Mouse (Mus musculus): Measurements from ENCODE around the gene Abca17. TPM values are rescaled to one million over a fixed set of nuclear protein-coding genes. Genes with fewer than 3 reads are reported as not detected.

Abca17 gene
- total and polyA plus RNA-seq, 2 experiments: 0.02 TPM; not detected in 1

DNA sequence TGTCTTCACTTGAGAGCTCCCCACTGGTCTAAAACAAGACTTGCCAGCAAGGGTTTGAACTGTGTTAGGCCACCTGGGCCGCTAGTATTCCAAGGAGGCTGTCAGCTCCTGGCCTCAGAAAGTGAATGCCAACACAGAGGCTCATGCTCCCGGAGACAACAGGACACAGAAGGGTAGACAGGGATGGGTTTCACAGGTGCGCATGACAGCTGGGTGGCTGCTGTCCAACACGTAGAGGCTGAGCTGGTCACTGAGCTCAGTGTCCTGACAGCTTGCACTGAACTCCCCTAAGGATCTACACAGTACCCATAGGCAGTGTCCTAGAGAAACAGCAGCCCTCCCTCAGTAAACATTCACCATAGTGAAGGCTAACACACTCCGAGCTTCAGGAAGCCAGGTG lies 127.4 kb downstream of the Abca17 start:
- DNase-seq (ENCODE audit: extremely low read depth, low read depth, low spot score): peak; percentile 61
- Histone ChIP-seq H3K4me3 (ENCODE audit: insufficient read depth, low read depth, low read length) (no peak overlapping the region), H3K79me2 (ENCODE audit: control insufficient read depth, insufficient read depth, low read length) (peaks cover 20% of the 10 kb centered on the region; the same call in 1 of the 2 replicates), H3K4me1 (ENCODE audit: control insufficient read depth, insufficient read depth, low read length) (peaks cover 41% of the 10 kb centered on the region), H3K27ac (replicated peaks; ENCODE audit: insufficient read depth, low read depth, low read length) (peak overlapping the region; percentile 96), H3K36me3 (ENCODE audit: control insufficient read depth, insufficient read depth, low read length) (no peaks in the 10 kb centered on the region; the same call in 1 of the 2 replicates), H3K9ac (ENCODE audit: low read depth, low read length) (peak overlapping the region; percentile 84), H3K27me3 (ENCODE audit: control insufficient read depth, insufficient read depth, low read length) (no peaks in the 10 kb centered on the region)
- 40% methylated on average over 5 of the region's 5 CpGs for WGBS
- TF ChIP-seq CTCF (IDR thresholded peaks at IDR 0.05; ENCODE audit: low read depth, low read length) (no peak), POLR2A (IDR thresholded peaks at IDR 0.05; ENCODE audit: extremely low read depth, insufficient read depth, low read length) (no peak)

DNA sequence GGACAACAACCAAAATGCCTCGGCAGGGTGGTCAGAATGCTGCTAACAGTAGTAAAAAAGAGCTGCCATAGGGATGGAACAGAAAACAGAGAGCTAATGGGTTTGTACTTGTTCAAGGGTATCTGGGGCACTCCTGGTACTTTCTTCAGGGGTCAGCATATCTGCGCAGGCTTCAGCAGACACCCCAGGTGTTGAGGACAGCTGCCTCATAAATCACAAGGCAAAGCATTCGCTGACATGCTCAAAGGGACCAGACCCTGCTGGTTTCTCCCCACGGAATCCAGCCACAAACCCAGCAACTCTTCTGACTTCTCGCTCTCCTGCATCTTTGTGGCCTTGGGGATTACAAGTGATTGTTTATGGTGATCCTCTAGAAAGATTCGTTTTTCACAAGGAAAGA lies 128.2 kb downstream of the Abca17 start:
- TF ChIP-seq POLR2A (IDR thresholded peaks at IDR 0.05; ENCODE audit: extremely low read depth, insufficient read depth, low read length) (no peak), CTCF (IDR thresholded peaks at IDR 0.05; ENCODE audit: low read depth, low read length) (no peak)
- Histone ChIP-seq H3K4me1 (ENCODE audit: control insufficient read depth, insufficient read depth, low read length) (peaks cover 44% of the 10 kb centered on the region), H3K27ac (replicated peaks; ENCODE audit: insufficient read depth, low read depth, low read length) (peak overlapping the region; percentile 96), H3K36me3 (ENCODE audit: control insufficient read depth, insufficient read depth, low read length) (peaks cover under 1% of the 10 kb centered on the region; the same call in 1 of the 2 replicates), H3K79me2 (ENCODE audit: control insufficient read depth, insufficient read depth, low read length) (peaks cover 20% of the 10 kb centered on the region; the same call in 1 of the 2 replicates), H3K27me3 (ENCODE audit: control insufficient read depth, insufficient read depth, low read length) (no peaks in the 10 kb centered on the region), H3K4me3 (ENCODE audit: insufficient read depth, low read depth, low read length) (no peak overlapping the region), H3K9ac (ENCODE audit: low read depth, low read length) (no peak overlapping the region)
- 89% methylated on average over 6 of the region's 6 CpGs for WGBS
- DNase-seq (ENCODE audit: extremely low read depth, low read depth, low spot score): no peak

DNA sequence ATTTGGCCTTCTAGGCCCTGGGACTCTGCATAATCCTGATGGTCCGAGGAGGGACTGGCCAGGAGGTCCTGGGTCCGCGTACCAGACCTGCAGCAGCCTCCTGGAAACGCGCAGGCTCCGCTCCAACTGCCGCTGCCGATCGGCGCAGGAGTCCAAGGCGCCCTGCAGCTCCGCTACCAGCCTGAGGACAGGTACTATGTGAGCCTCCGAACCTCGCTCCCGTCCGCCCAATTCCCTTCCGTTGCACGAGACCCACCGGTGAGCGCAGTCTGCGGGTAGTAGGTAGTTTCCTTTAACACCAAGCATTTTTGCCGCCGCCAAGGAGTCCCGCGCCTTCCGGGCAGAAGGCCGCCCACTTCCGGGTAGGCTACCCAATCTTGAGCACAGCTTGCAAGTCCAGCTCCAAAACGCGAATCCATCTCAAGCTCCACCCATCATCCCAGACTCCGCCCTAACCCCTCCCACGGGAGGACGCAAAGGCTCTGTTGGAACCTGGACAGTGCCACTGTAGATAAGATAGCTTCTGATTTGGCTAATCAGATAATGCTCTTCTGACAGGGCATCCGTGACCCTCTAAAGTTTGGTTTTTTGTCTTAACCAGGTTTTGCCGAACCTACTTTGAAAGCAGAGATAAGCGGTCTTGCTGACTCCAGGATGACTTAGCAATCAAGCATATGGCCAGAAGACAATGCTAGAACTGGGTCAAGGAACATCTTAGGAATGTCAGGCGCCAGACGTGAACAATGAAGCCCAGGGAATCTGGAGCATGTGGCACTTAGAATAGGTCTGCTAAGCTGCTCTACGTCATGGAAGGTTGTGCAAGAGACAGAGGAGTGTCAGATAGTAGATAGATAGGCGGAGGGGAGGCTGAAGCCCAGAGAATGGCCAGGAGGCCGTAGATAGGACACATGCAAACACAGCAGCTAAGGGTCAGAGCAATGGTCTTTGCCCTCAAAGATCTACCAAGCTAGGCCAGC lies 130.1 kb downstream of the Abca17 start, which contains the start of gene Tedc2:
Tedc2 (minus strand) TSS at position 417 of the 977 bp plus-strand sequence.
- Histone ChIP-seq H3K79me2 (ENCODE audit: control insufficient read depth, insufficient read depth, low read length) (peaks cover 19% of the 10 kb centered on the region; the same call in 1 of the 2 replicates), H3K27me3 (ENCODE audit: control insufficient read depth, insufficient read depth, low read length) (no peaks in the 10 kb centered on the region), H3K4me3 (ENCODE audit: insufficient read depth, low read depth, low read length) (peak within 1 kb of the TSS; percentile 90), H3K27ac (replicated peaks; ENCODE audit: insufficient read depth, low read depth, low read length) (peak within 1 kb of the TSS; percentile 96), H3K4me1 (ENCODE audit: control insufficient read depth, insufficient read depth, low read length) (peaks cover 46% of the 10 kb centered on the region), H3K9ac (ENCODE audit: low read depth, low read length) (peak within 1 kb of the TSS; percentile 91), H3K36me3 (ENCODE audit: control insufficient read depth, insufficient read depth, low read length) (peaks cover 14% of the 10 kb centered on the region)
- DNase-seq (ENCODE audit: extremely low read depth, low read depth, low spot score): peak; percentile 100
- 0 out of 2 replicates have a peak, but pooled peaks have one; percentile 7 for TF ChIP-seq CTCF (IDR thresholded peaks at IDR 0.05; ENCODE audit: low read depth, low read length)
- peak; percentile 91 for TF ChIP-seq POLR2A (IDR thresholded peaks at IDR 0.05; ENCODE audit: extremely low read depth, insufficient read depth, low read length)
- WGBS: under 1% methylated on average over 41 of the region's 41 CpGs

GRCm38 (mm10) chr17:24216836-24217235 lies 134.0 kb downstream of the Abca17 start:
- DNase-seq (ENCODE audit: extremely low read depth, low read depth, low spot score): peak; percentile 75
- Histone ChIP-seq H3K4me3 (ENCODE audit: insufficient read depth, low read depth, low read length) (no peak overlapping the region), H3K4me1 (ENCODE audit: control insufficient read depth, insufficient read depth, low read length) (peaks cover 32% of the 10 kb centered on the region)

More at GRCm38 (mm10) chr17:24216836-24217235, 134.0 kb downstream of the Abca17 start:
- peaks cover 17% of the 10 kb centered on the region; the same call in 1 of the 2 replicates for H3K79me2 ChIP-seq (ENCODE audit: control insufficient read depth, insufficient read depth, low read length)
- peaks cover 21% of the 10 kb centered on the region for H3K36me3 ChIP-seq (ENCODE audit: control insufficient read depth, insufficient read depth, low read length)
- no peaks in the 10 kb centered on the region for H3K27me3 ChIP-seq (ENCODE audit: control insufficient read depth, insufficient read depth, low read length)
- peak overlapping the region; percentile 78 for H3K27ac ChIP-seq (replicated peaks; ENCODE audit: insufficient read depth, low read depth, low read length)
- peak overlapping the region; percentile 55 for H3K9ac ChIP-seq (ENCODE audit: low read depth, low read length)
- TF ChIP-seq CTCF (IDR thresholded peaks at IDR 0.05; ENCODE audit: low read depth, low read length): no peak
- TF ChIP-seq POLR2A (IDR thresholded peaks at IDR 0.05; ENCODE audit: extremely low read depth, insufficient read depth, low read length): no peak
- WGBS: 70% methylated on average over 4 of the region's 4 CpGs

Other genes starting within 250 kb of the Abca17 start
- 19.7 and 23.6 TPM in 2 replicates for gene Pdpk1, start 200.1 kb downstream of the Abca17 start, total RNA-seq (2014; rRNA removed)
- gene Pdpk1, start 200.1 kb downstream of the Abca17 start, polyA plus RNA-seq (2012; rRNA removed): 8.6 and 10.2 TPM in 2 replicates
- 19.3 and 23.8 TPM in 2 replicates for gene Amdhd2, start 187.3 kb downstream of the Abca17 start, total RNA-seq (2014; rRNA removed)
- 26.7 and 35.4 TPM in 2 replicates for gene Amdhd2, start 187.3 kb downstream of the Abca17 start, polyA plus RNA-seq (2012; rRNA removed)
- gene Atp6v0c, start 181.4 kb downstream of the Abca17 start, total RNA-seq (2014; rRNA removed): 40.0 and 68.4 TPM in 2 replicates
- 625 and 644 TPM in 2 replicates for gene Atp6v0c, start 181.4 kb downstream of the Abca17 start, polyA plus RNA-seq (2012; rRNA removed)
- 13.3 and 22.2 TPM in 2 replicates for gene Tbc1d24, start 145.5 kb downstream of the Abca17 start, total RNA-seq (2014; rRNA removed)
- 23.6 and 31.5 TPM in 2 replicates for gene Tbc1d24, start 145.5 kb downstream of the Abca17 start, polyA plus RNA-seq (2012; rRNA removed)
- 2.3 and 2.8 TPM in 2 replicates for gene Ntn3, start 141.5 kb downstream of the Abca17 start, total RNA-seq (2014; rRNA removed)
- 7.4 and 7.8 TPM in 2 replicates for gene Ntn3, start 141.5 kb downstream of the Abca17 start, polyA plus RNA-seq (2012; rRNA removed)
- gene Tedc2, start 130.2 kb downstream of the Abca17 start, total RNA-seq (2014; rRNA removed): 44.1 and 53.2 TPM in 2 replicates
- 61.4 and 78.0 TPM in 2 replicates for gene Tedc2, start 130.2 kb downstream of the Abca17 start, polyA plus RNA-seq (2012; rRNA removed)
- 3.0 and 3.5 TPM in 2 replicates for gene Ccnf, start 99.6 kb downstream of the Abca17 start, total RNA-seq (2014; rRNA removed)
- 5.5 and 6.5 TPM in 2 replicates for gene Ccnf, start 99.6 kb downstream of the Abca17 start, polyA plus RNA-seq (2012; rRNA removed)
- 36.0 and 46.1 TPM in 2 replicates for gene Abca3, start 882 bp upstream of the Abca17 start, total RNA-seq (2014; rRNA removed)
- 70.0 and 76.6 TPM in 2 replicates for gene Abca3, start 882 bp upstream of the Abca17 start, polyA plus RNA-seq (2012; rRNA removed)
- 17.3 and 20.7 TPM in 2 replicates for gene Rnps1, start 63.5 kb upstream of the Abca17 start, total RNA-seq (2014; rRNA removed)
- gene Rnps1, start 63.5 kb upstream of the Abca17 start, polyA plus RNA-seq (2012; rRNA removed): 32.7 and 37.6 TPM in 2 replicates
- gene Eci1, start 75.6 kb upstream of the Abca17 start, total RNA-seq (2014; rRNA removed): 176 and 218 TPM in 2 replicates
- 249 and 286 TPM in 2 replicates for gene Eci1, start 75.6 kb upstream of the Abca17 start, polyA plus RNA-seq (2012; rRNA removed)
- gene Dnase1l2, start 92.0 kb upstream of the Abca17 start, total RNA-seq (2014; rRNA removed): 0.74 and 1.2 TPM in 2 replicates
- 1.7 and 2.4 TPM in 2 replicates for gene Dnase1l2, start 92.0 kb upstream of the Abca17 start, polyA plus RNA-seq (2012; rRNA removed)
- gene E4f1, start 119.2 kb upstream of the Abca17 start, total RNA-seq (2014; rRNA removed): 5.6 and 6.7 TPM in 2 replicates
- 21.6 and 33.3 TPM in 2 replicates for gene E4f1, start 119.2 kb upstream of the Abca17 start, polyA plus RNA-seq (2012; rRNA removed)
- 9.2 and 11.9 TPM in 2 replicates for gene Pgp, start 119.3 kb upstream of the Abca17 start, total RNA-seq (2014; rRNA removed)
- 25.8 and 26.6 TPM in 2 replicates for gene Pgp, start 119.3 kb upstream of the Abca17 start, polyA plus RNA-seq (2012; rRNA removed)
- not detected in 2 replicates for gene Bricd5, start 122.8 kb upstream of the Abca17 start, total RNA-seq (2014; rRNA removed)
- gene Bricd5, start 122.8 kb upstream of the Abca17 start, polyA plus RNA-seq (2012; rRNA removed): 0.24 and 0.67 TPM in 2 replicates
- 3.5 and 3.9 TPM in 2 replicates for gene Mlst8, start 128.0 kb upstream of the Abca17 start, total RNA-seq (2014; rRNA removed)
- gene Mlst8, start 128.0 kb upstream of the Abca17 start, polyA plus RNA-seq (2012; rRNA removed): 12.9 and 16.7 TPM in 2 replicates
- gene Caskin1, start 137.5 kb upstream of the Abca17 start, total RNA-seq (2014; rRNA removed): under 0.01 and 0.18 TPM in 2 replicates
- gene Caskin1, start 137.5 kb upstream of the Abca17 start, polyA plus RNA-seq (2012; rRNA removed): 0.18 and 0.26 TPM in 2 replicates
- gene Traf7, start 176.9 kb upstream of the Abca17 start, total RNA-seq (2014; rRNA removed): 13.4 and 14.4 TPM in 2 replicates
- gene Traf7, start 176.9 kb upstream of the Abca17 start, polyA plus RNA-seq (2012; rRNA removed): 25.3 and 47.5 TPM in 2 replicates
- 0.13 and 0.37 TPM in 2 replicates for gene Rab26, start 183.1 kb upstream of the Abca17 start, total RNA-seq (2014; rRNA removed)
- 0.15 and 0.40 TPM in 2 replicates for gene Rab26, start 183.1 kb upstream of the Abca17 start, polyA plus RNA-seq (2012; rRNA removed)
- 9.9 and 11.4 TPM in 2 replicates for gene Pkd1, start 198.8 kb upstream of the Abca17 start, total RNA-seq (2014; rRNA removed)
- 14.7 and 17.4 TPM in 2 replicates for gene Pkd1, start 198.8 kb upstream of the Abca17 start, polyA plus RNA-seq (2012; rRNA removed)